ENCODE assay signal across 15 mouse cellular contexts in the genomic region with DNA sequence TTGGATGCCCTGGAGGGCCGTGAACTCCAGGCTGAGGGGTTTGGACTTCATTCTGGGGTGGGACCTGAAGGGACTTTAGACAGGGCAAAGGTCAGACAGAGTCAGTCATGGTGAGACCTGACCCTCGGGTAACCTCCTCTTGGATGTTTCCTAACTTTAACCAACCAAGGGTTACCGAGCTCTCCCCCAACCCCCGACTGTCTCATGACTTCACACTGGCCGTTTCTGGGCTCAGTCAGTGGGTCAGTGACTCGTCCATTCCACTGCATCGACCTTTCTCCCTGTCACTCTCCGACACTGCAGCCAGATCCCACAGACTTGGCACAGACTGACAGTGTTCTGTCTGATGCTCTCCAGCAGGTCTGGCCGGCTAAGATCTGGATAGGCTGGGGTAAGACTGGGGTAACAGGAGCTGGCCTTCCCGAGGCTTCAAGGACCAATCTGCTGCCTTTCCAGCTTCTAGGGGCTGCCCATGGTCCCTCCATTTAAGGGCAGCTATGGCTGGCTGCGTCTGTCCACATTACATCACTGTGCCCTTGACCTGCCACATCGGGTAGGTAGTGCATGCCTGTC. TPM values are rescaled to one million over a fixed set of nuclear protein-coding genes. Genes with fewer than 3 reads are reported as not detected.
A peak's percentile ranks its signal among the peaks of the same experiment; 100 is the strongest.
DNase-seq lines count a peak whose midpoint lies in the region; ATAC-seq lines count a peak whose summit lies in the region.
"Had no signal": no experiment of that assay in that cellular context is flagged by ENCODE, and none has a peak within 500 bp of the region (broad histone marks: within the 10 kb centered on the region; RNA-seq: fewer than 3 reads in every experiment).

No protein-coding gene starts in this region.

- H3K4me3 ChIP-seq in stomach, embryonic 15.5 days (replicated peaks) = no peak overlapping the region
- H3K4me3 ChIP-seq: erythroblast, embryonic 14.5 days; layer of hippocampus, adult 2 months had no signal

- H3K4me2 ChIP-seq in stomach, embryonic 15.5 days = no peak overlapping the region

- no peak overlapping the region for H3K9ac ChIP-seq in stomach, embryonic 15.5 days

- peak; percentile 33; the same call in 1 of the 2 replicates for ATAC-seq in stomach, embryonic 15.5 days (ENCODE audit: insufficient read depth, low FRiP score, low read depth)

- no peak overlapping the region for H3K27ac ChIP-seq in stomach, embryonic 15.5 days
- H3K27ac ChIP-seq: layer of hippocampus, adult 2 months had no signal

- H3K36me3 ChIP-seq in stomach, embryonic 15.5 days = peaks cover 5% of the 10 kb centered on the region

- DNase-seq in adrenal gland, adult (ENCODE audit: inconsistent age in 2 of 2, low spot score in 1 of 2) = peak; percentile 51 to 60
- DNase-seq in adrenal gland, postnatal 10 days = no peak
- DNase-seq in lung, postnatal 10 days = peak; percentile 31
- DNase-seq in lung, adult 18-20 months = no peak
- DNase-seq in kidney, postnatal 10 days = peak; percentile 67
- no peak for DNase-seq in retina, embryonic 14.5 days (ENCODE audit: low spot score)
- no peak for DNase-seq in layer of hippocampus, postnatal 10 days (ENCODE audit: low spot score in 2 of 2)
- DNase-seq: adrenal gland, adult 8-10 months; thymus, adult 18-20 months had no signal

- H3K9me3 ChIP-seq in stomach, embryonic 15.5 days = no peaks in the 10 kb centered on the region

- no peaks in the 10 kb centered on the region for H3K27me3 ChIP-seq in stomach, embryonic 15.5 days (replicated peaks)

- 62% methylated on average over 12 of the region's 12 CpGs for WGBS in stomach, embryonic 15.5 days

- H3K4me1 ChIP-seq in stomach, embryonic 15.5 days = no peaks in the 10 kb centered on the region

RNA-seq across cellular contexts. Expression of gene Ethe1, which starts 13.0 kb away (rescaled TPM):
- 10 to 100 TPM; 20.0 to 23.1 TPM for total RNA-seq in adrenal gland, postnatal 10 days (2021)
- 31.1 and 37.1 TPM in 2 replicates for polyA plus RNA-seq in stomach, embryonic 15.5 days (2015; fragmentation: Nextera tagmentation; extraction: Ambion mirVana)
- total RNA-seq in layer of hippocampus, postnatal 10 days (2021) = 1 to 10 TPM; 7.7 to 8.7 TPM

RNA-seq across cellular contexts. Expression of gene Zfp575, which starts 13.1 kb away (rescaled TPM):
- under 1 TPM; 0.54 to 0.73 TPM for total RNA-seq in adrenal gland, postnatal 10 days (2021)
- polyA plus RNA-seq in stomach, embryonic 15.5 days (2015; fragmentation: Nextera tagmentation; extraction: Ambion mirVana) = 4.3 and 5.0 TPM in 2 replicates
- total RNA-seq in layer of hippocampus, postnatal 10 days (2021) = 1 to 10 TPM; 8.2 to 8.7 TPM

RNA-seq across cellular contexts. Expression of gene Xrcc1, which starts 28.2 kb away (rescaled TPM):
- 10 to 100 TPM; 37.4 to 48.6 TPM for total RNA-seq in adrenal gland, postnatal 10 days (2021)
- 96.1 and 100.0 TPM in 2 replicates for polyA plus RNA-seq in stomach, embryonic 15.5 days (2015; fragmentation: Nextera tagmentation; extraction: Ambion mirVana)
- total RNA-seq in layer of hippocampus, postnatal 10 days (2021) = 10 to 100 TPM; 37.8 to 39.7 TPM

RNA-seq across cellular contexts. Expression of gene Pinlyp, which starts 28.4 kb away (rescaled TPM):
- not detected for total RNA-seq in adrenal gland, postnatal 10 days (2021)
- polyA plus RNA-seq in stomach, embryonic 15.5 days (2015; fragmentation: Nextera tagmentation; extraction: Ambion mirVana) = 1.9 and 6.8 TPM in 2 replicates
- total RNA-seq in layer of hippocampus, postnatal 10 days (2021) = not detected
- total RNA-seq: adrenal gland, adult 8-10 months; granulocyte monocyte progenitor cell, adult 5-6 weeks; heart, postnatal 25 days; layer of hippocampus, adult 2 months; left cerebral cortex, postnatal 36 days had no signal
- polyA plus RNA-seq: erythroblast, embryonic 14.5 days had no signal

RNA-seq across cellular contexts. Expression of gene Phldb3, which starts 36.3 kb away (rescaled TPM):
- total RNA-seq in adrenal gland, postnatal 10 days (2021) = 1 to 10 TPM; 3.6 TPM
- 0.43 and 0.54 TPM in 2 replicates for polyA plus RNA-seq in stomach, embryonic 15.5 days (2015; fragmentation: Nextera tagmentation; extraction: Ambion mirVana)
- under 1 TPM; 0.37 to 0.60 TPM for total RNA-seq in layer of hippocampus, postnatal 10 days (2021)

Comparison
In these comparisons a context has a peak if more than half of its experiments do, and no peak if none do; other contexts are left out.
1. DNase-seq: peak in adrenal gland, adult (2 of 2), lung, postnatal 10 days (single experiment) and kidney, postnatal 10 days (single experiment); none in adrenal gland, postnatal 10 days (single experiment), lung, adult 18-20 months (0 of 2), retina, embryonic 14.5 days (single experiment) and layer of hippocampus, postnatal 10 days (0 of 2).
2. RNA of gene Zfp575, which starts 13.1 kb away (total RNA-seq): 8.2 to 8.7 TPM in layer of hippocampus, postnatal 10 days; 0.54 to 0.73 TPM in adrenal gland, postnatal 10 days; every median in the first group is over 4 times any median in the second.